Mouse (Mus musculus): ENCODE data around the gene Gm20431. TPM values are rescaled to one million over a fixed set of nuclear protein-coding genes. Genes with fewer than 3 reads are reported as not detected.

The Gm20431 gene
- polyA plus RNA-seq, 1 experiment from 2014 or later, result 12.3 TPM

DNA sequence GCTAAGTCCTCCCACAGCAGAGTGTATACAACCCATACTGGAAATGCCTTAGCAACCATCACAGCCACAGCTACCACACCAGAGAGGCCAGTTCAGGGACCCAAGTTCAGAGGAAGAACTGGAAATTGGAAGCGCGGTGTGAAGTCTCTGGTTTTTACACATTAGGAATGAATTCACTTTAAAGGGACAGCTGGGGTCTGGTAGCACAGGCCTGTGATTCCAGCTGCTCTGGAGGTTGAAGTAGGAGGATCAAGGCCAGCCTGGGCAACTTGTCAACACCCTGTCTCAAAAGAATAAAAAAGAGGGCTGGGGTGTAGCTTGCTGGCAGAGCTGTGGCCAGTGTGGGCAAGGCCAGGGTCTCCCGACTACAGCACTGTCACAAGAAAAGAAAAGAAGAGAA is 24.6 kb upstream of the Gm20431 start:
- H3K4me2 ChIP-seq, result no peak overlapping the region
- ATAC-seq (ENCODE audit: insufficient read depth) (no peak), DNase-seq (no peak)
- no peaks in the 10 kb centered on the region for H3K9me3 ChIP-seq (ENCODE audit: low read depth, low read length)
- H3K4me3 ChIP-seq (ENCODE audit: low read depth, low read length), result no peak overlapping the region
- no peaks in the 10 kb centered on the region for H3K4me1 ChIP-seq (ENCODE audit: insufficient read depth)
- TF ChIP-seq CTCF (IDR thresholded peaks at IDR 0.05; ENCODE audit: low read depth), result no peak
- H3K27me3 ChIP-seq (ENCODE audit: insufficient read depth, low read length), result no peaks in the 10 kb centered on the region; the same call in 1 of the 2 replicates
- H3K27ac ChIP-seq (ENCODE audit: low read depth), result no peak overlapping the region
- peaks cover 2% of the 10 kb centered on the region; the same call in 1 of the 2 replicates for H3K36me3 ChIP-seq (ENCODE audit: insufficient read depth)
- WGBS, result 54% methylated on average over 3 of the region's 3 CpGs
- H3K9ac ChIP-seq, result no peak overlapping the region

- 3% methylated on average over 8 of the region's 8 CpGs for WGBS
- Histone ChIP-seq H3K4me1 (ENCODE audit: insufficient read depth) (no peaks in the 10 kb centered on the region), H3K36me3 (ENCODE audit: insufficient read depth) (no peaks in the 10 kb centered on the region), H3K9me3 (ENCODE audit: low read depth, low read length) (no peaks in the 10 kb centered on the region), H3K9ac (no peak overlapping the region), H3K27me3 (ENCODE audit: insufficient read depth, low read length) (no peaks in the 10 kb centered on the region; the same call in 1 of the 2 replicates), H3K4me2 (no peak overlapping the region), H3K4me3 (ENCODE audit: low read depth, low read length) (no peak overlapping the region), H3K27ac (ENCODE audit: low read depth) (no peak overlapping the region)
- TF ChIP-seq CTCF (IDR thresholded peaks at IDR 0.05; ENCODE audit: low read depth), result peak; percentile 100
- no peak for ATAC-seq (ENCODE audit: insufficient read depth)
- peak; percentile 99 for DNase-seq
Observed at GRCm38 (mm10) chr2:167685137-167685536, 23.8 kb upstream of the Gm20431 start.

DNA sequence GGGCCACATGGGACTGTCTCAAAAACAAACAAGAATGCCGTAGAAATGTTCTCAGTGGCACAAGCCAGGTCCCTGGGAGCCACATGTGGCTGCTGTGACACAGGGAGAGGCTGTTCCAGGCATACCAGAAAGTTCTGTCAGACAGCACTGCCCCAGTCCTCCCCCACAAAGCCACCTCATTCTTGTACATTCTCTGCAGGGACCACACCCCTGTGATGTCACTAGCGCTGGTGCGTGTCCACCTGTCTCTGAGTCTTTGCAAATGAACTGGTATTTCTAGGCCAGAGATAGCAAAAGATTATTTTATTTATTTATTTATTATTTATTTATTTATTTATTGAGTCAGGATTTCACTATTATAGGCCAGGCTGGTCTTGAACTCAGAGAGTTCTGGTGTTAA is 22.4 kb upstream of the Gm20431 start:
- no peak for DNase-seq
- Histone ChIP-seq H3K4me3 (ENCODE audit: low read depth, low read length) (no peak overlapping the region), H3K4me1 (ENCODE audit: insufficient read depth) (no peaks in the 10 kb centered on the region), H3K9me3 (ENCODE audit: low read depth, low read length) (no peaks in the 10 kb centered on the region), H3K4me2 (no peak overlapping the region), H3K27me3 (ENCODE audit: insufficient read depth, low read length) (no peaks in the 10 kb centered on the region; the same call in 1 of the 2 replicates), H3K36me3 (ENCODE audit: insufficient read depth) (no peaks in the 10 kb centered on the region), H3K27ac (ENCODE audit: low read depth) (no peak overlapping the region), H3K9ac (no peak overlapping the region)
- ATAC-seq (ENCODE audit: insufficient read depth), result no peak
- TF ChIP-seq CTCF (IDR thresholded peaks at IDR 0.05; ENCODE audit: low read depth), result no peak
- WGBS, result 66% methylated on average over 3 of the region's 3 CpGs

DNA sequence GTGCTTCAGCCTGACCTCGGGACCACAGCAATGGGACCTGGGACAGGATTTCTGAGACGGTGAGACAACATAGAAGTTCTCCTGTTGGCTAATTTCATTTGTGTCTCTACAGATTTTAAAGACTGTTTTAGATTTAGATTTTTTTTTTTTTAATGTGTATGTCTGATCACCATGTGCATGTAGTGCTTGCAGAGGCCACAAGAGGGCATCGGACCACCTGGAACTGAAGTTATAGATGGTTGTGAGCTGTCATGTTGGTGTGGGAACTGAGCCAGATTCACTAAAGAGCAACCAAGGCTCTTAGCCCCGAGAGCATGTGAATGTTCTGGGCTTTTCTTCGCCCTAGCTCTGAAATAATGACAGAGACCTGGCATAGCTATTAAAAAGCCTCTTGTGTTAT is 19.4 kb upstream of the Gm20431 start:
- DNase-seq (peak; percentile 75), ATAC-seq (ENCODE audit: insufficient read depth) (no peak)
- Histone ChIP-seq H3K9ac (no peak overlapping the region), H3K4me2 (no peak overlapping the region), H3K27me3 (ENCODE audit: insufficient read depth, low read length) (no peaks in the 10 kb centered on the region), H3K4me3 (ENCODE audit: low read depth, low read length) (no peak overlapping the region), H3K36me3 (ENCODE audit: insufficient read depth) (no peaks in the 10 kb centered on the region), H3K9me3 (ENCODE audit: low read depth, low read length) (no peaks in the 10 kb centered on the region), H3K27ac (ENCODE audit: low read depth) (no peak overlapping the region), H3K4me1 (ENCODE audit: insufficient read depth) (no peaks in the 10 kb centered on the region)
- WGBS, result 43% methylated on average over 5 of the region's 5 CpGs
- TF ChIP-seq CTCF (IDR thresholded peaks at IDR 0.05; ENCODE audit: low read depth), result peak; percentile 73

GRCm38 (mm10) chr2:167679902-167680430 is 18.7 kb upstream of the Gm20431 start:
- no peak overlapping the region for H3K4me3 ChIP-seq (ENCODE audit: low read depth, low read length)
- 3% methylated on average over 13 of the region's 13 CpGs for WGBS
- peak; percentile 99 for TF ChIP-seq CTCF (IDR thresholded peaks at IDR 0.05; ENCODE audit: low read depth)
- DNase-seq, result peak; percentile 91
- H3K27ac ChIP-seq (ENCODE audit: low read depth), result no peak overlapping the region
- peak; percentile 76 for ATAC-seq (ENCODE audit: insufficient read depth)
- H3K9ac ChIP-seq, result no peak overlapping the region
- no peaks in the 10 kb centered on the region for H3K4me1 ChIP-seq (ENCODE audit: insufficient read depth)
- H3K4me2 ChIP-seq, result no peak overlapping the region
- H3K27me3 ChIP-seq (ENCODE audit: insufficient read depth, low read length), result no peaks in the 10 kb centered on the region
- H3K36me3 ChIP-seq (ENCODE audit: insufficient read depth), result no peaks in the 10 kb centered on the region
- no peaks in the 10 kb centered on the region for H3K9me3 ChIP-seq (ENCODE audit: low read depth, low read length)

DNA sequence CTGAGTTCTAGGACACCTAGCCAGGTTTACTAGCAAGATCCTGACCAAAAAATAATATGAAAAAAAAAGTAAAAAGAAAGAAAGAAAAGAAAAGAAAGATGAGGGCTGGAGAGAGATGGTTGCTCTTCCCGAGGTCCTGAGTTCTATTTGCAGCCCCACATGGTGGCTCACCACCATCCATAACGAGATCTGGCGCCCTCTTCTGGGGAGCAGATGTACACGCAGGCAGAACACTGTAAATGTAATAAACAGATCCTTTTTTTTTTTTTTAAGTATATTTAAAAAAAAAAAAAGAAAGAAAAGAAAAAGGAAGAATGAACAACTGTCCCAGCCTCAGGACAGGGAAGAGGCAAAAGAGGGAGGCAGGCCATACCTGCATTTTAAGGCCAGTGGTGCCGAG is 17.3 kb upstream of the Gm20431 start:
- ATAC-seq (ENCODE audit: insufficient read depth), result no peak
- H3K4me3 ChIP-seq (ENCODE audit: low read depth, low read length), result no peak overlapping the region
- no peaks in the 10 kb centered on the region for H3K27me3 ChIP-seq (ENCODE audit: insufficient read depth, low read length)
- H3K36me3 ChIP-seq (ENCODE audit: insufficient read depth), result no peaks in the 10 kb centered on the region
- H3K9ac ChIP-seq, result no peak overlapping the region
- H3K27ac ChIP-seq (ENCODE audit: low read depth), result no peak overlapping the region
- H3K4me2 ChIP-seq, result no peak overlapping the region
- peak; percentile 56 for TF ChIP-seq CTCF (IDR thresholded peaks at IDR 0.05; ENCODE audit: low read depth)
- no peaks in the 10 kb centered on the region for H3K9me3 ChIP-seq (ENCODE audit: low read depth, low read length)
- DNase-seq, result peak; percentile 45
- 49% methylated on average over 5 of the region's 5 CpGs for WGBS
- no peaks in the 10 kb centered on the region for H3K4me1 ChIP-seq (ENCODE audit: insufficient read depth)

- H3K27ac ChIP-seq (ENCODE audit: low read depth), result no peak overlapping the region
- no peaks in the 10 kb centered on the region for H3K4me1 ChIP-seq (ENCODE audit: insufficient read depth)
- no peak overlapping the region for H3K4me2 ChIP-seq
- TF ChIP-seq CTCF (IDR thresholded peaks at IDR 0.05; ENCODE audit: low read depth), result peak; percentile 76
- DNase-seq (peak; percentile 74), ATAC-seq (ENCODE audit: insufficient read depth) (no peak)
- H3K9me3 ChIP-seq (ENCODE audit: low read depth, low read length), result no peaks in the 10 kb centered on the region
- 35% methylated on average over 14 of the region's 14 CpGs for WGBS
- no peaks in the 10 kb centered on the region for H3K27me3 ChIP-seq (ENCODE audit: insufficient read depth, low read length)
- no peaks in the 10 kb centered on the region for H3K36me3 ChIP-seq (ENCODE audit: insufficient read depth)
- no peak overlapping the region for H3K4me3 ChIP-seq (ENCODE audit: low read depth, low read length)
- H3K9ac ChIP-seq, result no peak overlapping the region
Observed at GRCm38 (mm10) chr2:167675120-167675909, 14.0 kb upstream of the Gm20431 start.

Data from lung, embryonic 14.5 days (tissue).